Mouse (Mus musculus) adrenal gland, postnatal 25 days (tissue): ENCODE results near the gene Shb. TPM values are rescaled to one million over a fixed set of nuclear protein-coding genes. Genes with fewer than 3 reads are reported as not detected.

Source experiments
- DNase-seq: peaks from one replicate; pipeline ENCODE4 v3.0.0; 2021; ENCODE audit warnings: mixed read lengths
- total RNA-seq: library from RNA; stranded (reverse); gene quantifications from 2 replicates; pipeline ENCODE4 v1.2.3, GENCODE M21; 2021

Shb gene
- total RNA-seq, 1 experiment from 2014 or later = 88.4 TPM

DNA sequence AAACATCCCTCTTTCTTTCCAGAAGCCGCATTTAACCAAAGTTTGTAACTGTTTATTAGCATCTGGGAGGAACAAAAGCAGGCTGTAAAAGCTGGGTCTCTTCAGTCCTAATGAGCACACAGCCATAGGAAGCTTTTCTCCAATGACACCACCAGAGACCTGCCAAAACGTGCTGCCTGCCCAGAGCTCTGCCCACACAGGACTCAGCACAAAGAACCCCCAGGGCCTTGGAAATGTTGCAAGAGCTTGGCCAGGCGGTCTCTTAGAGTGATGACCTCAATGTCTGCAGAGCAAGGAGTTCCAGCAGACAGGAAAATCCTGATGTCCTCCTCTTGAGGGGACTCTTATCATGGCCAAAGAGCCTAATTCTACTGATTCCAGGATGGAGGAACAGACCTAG, 28.5 kb downstream of the Shb start:
- DNase-seq = peak; percentile 60

DNA sequence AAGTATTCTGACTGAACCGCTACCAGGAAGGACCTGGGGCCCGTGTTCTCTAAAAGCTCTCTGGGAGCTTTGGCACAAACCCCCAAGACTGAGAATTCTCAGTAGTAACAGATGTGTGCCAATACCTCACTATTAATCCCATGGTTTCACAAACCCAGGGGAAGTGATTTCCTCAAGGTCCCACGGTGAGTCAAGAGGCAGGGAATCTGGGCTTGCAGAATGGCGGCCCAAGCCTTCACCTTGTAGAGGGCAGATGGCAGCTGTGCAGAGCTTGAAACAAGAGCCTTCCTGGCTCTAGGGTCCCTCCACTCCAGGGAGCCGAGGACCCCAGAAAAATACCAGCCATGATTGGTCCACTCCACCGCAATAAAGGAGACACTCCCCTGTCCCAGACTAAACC, 28.9 kb downstream of the Shb start:
- peak; percentile 57 for DNase-seq

DNA sequence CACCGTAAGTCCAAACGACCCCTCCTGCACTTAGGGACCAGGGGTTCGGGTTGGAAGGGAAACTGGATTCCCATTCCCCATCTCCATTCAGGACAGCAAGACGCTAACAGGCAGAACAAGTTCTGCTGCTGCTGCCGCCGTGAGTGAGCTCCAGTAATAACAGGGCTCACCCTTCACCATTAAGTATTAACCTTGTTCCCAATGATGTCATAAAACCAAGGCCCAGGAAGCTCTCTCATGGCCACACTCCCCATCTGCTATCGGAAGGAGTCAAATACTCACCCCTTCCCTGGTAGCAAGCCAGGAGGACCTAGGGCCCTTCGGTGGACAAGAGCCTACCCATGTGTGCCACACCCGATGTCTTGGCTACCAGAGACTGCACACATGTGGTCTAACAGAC, 30.3 kb downstream of the Shb start:
- DNase-seq = no peak

DNA sequence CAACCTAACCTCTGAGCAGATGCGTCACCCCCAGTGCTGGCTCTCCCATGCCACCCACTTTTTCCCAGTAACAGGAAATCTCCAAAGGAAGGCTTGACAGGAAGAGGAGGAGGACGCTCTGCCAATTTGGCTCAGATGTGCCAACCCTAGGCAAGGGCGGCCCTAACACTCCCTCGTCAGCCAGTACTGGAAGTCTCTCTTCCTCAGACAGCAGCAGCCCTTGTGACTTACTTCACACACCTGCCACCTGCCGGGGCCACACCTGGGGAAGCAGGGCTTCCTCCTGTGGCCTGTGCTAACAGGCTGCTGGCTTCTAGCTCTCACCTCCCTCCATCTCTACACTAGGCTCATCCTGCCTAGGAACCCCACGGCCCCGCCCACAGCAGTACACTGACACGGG, 31.9 kb downstream of the Shb start:
- no peak for DNase-seq

DNA sequence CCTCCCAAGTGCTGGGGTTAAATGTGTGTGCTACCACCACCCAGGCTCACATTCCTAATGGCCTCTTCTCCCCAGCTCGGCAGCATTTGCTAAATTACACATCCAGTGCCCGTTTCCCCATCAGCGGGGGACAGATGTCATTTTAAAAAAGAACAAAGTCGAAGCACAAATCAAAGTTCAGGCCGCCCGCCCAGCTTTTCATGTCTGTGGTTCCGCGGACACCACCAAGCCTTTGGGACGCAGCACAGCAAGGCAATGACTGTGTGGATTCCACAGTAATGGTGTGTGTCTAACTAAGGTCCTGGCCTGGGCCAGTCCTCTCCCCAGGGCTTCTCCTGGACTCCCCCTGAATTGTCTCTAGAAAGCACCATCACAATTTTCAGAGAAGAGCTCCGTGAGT, 32.7 kb downstream of the Shb start:
- no peak for DNase-seq

DNA sequence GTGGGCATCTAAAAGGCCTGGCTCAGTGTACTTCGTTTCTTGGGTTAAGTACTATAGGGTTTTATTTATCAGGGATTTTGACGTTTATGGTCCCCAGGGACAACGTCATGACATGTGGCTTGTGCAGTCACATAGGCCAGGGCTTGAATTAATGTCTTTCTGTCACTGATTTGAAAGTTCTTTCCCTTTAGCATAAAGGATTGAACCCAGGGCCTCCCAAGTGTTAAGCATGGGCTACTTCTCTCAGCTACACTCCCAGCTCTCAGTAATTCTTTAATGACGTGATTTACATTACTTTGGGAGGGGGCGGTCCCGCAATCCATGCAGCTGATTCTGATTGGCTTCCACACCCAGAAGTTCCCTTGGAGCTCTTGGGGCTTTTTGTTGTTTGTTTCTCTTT, 33.2 kb downstream of the Shb start:
- DNase-seq = no peak

DNA sequence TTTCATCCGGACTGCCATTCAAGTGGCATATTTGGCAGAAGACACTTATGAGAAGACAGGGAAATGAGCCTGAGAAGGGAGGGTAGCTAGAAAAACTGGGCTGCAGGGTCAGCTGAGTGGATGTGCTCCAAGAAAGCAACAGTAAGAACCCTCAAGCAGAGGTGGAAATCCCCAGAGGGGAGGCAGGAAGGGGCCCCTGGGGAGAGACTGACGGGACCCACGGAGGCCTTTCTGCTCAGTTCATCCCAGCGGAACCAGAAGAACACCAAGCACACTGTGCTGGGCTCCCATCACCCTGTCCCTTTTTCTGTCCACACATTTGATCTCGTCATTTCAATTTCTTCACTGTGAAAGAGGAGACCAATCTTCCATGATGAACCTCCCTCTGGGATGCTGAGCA, 33.9 kb downstream of the Shb start:
- no peak for DNase-seq

DNA sequence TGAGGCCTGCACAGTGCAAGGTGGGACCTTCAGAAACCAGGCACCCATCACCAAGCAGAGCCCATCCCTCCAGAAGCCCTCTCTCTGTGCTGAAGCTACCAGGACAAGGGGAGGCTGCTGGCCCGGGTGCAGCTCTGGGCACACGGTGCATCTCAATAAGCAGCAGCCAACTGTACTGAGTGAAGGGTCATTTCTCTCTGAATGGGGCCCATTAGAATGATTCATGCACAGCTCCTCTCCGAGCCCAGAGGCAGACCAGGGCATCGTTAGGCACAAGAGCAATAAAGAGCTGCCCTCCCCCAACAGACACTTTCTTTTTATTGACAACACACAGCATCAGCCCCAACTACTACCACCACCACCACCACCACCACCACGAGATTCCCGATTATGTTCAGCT, 35.0 kb downstream of the Shb start:
- no peak for DNase-seq

DNA sequence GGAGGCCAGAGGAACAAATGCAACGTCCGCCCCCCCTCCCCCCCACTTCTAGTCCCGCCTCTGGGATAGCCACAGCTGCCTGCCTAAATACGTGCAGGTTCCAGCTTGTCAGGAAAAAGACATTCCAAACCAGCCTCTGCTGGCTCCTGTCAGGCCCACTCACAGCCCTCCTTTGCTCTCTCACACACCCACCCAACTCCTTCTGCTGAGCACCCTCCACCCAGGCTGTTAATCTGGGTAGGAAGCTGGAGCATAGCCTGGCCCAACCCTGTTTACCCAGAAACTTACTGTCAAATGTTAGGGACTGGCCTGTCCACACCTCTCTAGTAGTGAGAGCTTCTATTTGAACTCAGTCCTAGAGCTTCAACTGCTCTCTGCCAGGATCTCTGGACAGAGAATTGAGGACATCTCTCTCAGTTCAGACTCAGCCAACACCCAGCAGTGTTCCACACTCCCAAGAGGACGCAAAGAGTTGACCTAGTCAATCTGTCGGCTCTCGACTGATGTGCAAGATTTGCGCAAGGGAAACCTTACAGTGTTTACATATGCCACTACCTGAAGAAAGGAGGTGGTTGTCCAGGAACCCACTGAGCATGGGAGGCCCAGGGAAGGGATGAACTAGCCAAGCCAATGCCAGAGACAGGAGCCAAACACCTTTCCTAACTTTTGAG, 36.6 kb downstream of the Shb start:
- DNase-seq = no peak

DNA sequence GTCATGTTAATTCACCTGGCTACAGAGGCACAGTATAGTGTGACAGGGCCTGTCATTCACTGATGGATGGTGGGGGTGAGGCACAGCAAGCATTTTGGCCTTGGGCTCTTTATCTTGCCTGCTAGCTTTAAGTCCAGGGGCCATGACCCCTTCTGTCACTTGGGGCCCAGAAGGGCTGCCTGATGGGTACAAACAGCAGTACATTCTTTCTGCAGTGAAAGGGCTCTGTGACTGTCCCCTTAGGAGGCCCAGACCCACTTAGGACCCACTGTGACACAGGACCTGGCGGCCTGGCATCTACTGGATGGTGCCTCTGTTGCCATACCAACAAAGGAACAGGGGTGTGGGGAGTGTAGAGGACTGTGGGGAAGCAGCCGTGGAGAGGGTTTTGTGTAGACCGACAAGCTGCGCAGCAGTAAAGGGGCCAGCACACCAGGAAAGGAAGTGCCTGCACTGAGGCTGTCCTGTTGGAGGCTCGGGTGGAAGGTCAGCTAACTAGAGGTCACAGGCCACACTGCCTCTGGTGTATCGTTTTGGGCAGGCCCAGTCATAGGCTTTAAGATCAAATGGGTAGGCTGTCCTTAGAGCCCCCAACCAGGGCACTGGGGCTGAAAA, 38.4 kb downstream of the Shb start:
- DNase-seq = no peak

DNA sequence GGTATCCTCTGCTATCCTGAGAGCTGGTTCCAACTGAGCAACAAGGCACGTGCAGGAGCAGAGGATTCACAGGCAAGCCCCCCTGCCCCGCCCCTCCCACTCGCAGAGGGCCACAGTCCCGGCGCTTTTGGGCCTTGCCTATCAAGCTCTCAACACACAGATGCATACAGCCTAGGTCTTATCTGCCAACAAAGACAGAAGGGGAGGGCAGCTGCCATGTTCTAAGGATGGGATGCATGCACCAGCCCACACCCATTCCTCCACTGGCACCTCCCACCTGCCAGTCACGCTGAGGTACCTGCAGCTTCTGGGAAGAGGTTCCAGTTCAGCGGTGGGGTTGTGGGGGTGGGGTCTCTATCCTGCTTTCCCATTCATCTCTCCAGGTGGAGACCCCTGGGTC, 39.2 kb downstream of the Shb start:
- no peak for DNase-seq

DNA sequence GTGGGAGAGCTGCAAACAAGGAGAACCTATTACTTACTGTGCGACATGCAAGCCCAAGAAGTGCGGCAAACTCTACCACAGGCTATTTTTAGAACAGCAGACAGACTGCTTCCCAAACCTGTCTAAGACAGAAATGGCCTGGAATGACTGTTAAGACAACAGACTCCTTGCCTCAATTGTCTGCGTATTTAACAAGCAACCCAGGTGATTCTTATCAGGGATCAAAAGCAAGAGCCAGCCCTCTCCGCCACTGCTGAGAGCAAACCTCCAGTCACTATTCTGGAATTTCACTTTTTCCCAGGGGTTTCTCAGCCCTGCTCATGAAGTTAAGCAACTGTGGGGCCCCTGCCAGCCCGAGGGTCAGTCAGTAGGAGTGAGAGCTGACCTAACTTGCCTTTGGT, 39.6 kb downstream of the Shb start:
- DNase-seq = peak; percentile 46

DNA sequence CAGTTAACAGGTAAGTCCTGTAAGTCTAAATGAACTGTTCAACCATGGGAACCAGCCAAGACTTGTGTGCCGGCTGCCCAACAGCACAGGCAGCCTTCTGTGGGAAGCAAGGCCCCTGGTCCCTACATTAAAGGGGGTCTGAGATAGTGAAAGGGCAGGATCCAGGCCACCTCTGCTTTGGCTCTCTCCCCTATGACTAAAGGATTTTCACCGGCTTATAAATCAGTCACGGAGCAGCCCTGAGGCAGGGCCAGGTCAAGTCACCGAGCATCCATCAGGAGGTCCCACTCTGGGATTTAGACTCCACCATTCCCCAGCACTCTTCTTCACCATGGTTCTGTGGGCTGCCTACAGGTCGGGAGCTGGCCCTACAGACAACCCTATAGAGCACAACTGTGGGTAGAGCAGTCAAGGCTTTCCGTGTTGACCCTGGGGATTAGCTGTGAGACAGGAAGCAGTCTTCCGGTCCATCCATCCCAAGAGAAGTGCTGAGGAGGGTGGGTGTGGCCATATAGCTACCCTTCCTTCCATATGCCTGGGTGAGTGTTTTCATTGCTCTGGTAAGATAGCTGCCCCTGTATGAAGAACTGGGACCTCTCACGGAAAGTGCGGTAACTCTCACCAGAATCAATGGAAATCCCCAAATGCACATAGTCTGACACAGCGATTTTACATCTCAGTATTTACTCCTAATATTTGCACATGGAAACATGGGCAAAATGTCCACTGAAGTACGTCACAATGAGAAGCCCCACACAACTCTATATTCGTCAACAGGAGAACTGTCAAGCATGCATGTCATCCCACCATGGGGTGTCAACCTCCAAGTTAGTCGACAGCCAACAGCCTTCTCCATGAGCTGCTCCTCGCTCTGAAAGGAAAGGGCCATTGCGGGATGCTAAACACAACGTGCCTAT, 40.3 kb downstream of the Shb start:
- no peak for DNase-seq

DNA sequence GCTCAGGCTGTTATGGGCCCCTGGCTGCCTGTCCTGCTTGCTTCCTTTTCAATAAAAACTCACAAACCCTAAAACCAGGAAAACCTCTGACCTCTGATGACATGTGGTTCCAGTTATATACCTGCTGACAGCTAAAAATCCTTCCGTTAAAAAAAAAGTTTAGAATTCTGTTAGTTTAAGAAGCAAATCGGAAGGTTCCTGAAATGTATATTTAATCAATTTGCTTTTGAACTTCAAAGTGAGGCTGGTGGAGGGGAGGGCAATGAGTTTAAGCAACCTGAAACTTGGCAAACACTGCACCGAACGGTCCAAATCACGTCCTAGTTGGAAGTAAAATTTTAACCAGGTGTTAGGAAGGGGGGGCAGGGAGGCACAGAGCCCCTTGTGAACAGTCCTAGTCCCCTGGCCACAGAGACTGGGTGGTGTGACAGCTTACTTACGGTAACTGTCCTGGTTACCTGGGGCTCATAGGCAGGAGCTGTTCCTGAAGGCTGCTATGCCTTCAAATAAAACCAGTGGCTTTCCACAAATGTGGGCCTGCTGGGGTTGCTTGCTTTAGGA, 41.1 kb downstream of the Shb start:
- no peak for DNase-seq

DNA sequence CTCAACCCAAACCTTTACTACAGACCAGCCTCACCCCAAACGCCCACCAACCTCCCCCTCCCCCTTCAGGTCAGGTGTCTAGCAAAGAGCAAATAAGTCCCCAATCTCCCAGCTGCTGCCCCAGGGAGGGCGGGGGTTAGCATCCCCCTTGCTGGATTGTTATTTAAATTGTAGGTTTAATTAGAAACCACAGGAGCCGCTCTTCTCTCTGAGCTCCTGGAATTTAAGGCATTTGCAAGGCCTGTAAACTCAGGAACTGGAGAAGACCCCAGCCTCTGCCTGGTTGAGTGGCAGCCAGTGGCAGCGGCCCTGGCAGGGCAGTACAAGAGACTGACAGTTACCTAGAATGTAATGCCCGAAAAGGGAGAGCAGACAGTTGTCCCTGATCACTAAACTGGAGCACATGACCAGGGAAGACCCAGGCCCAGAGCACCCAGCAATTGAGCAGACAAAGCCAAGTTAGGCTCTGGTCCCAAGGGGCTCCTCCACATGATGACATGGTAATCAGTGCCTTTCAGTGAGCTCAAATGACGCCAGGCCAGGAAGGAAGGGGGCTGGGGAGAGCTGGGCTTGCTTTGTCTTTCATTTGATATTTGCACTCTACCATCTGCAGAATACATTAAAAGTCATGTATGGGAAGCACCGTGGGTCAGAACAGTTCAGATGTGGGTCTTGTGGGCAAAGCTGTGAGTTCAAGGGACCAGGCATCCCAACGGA, 42.1 kb downstream of the Shb start:
- DNase-seq = no peak

DNA sequence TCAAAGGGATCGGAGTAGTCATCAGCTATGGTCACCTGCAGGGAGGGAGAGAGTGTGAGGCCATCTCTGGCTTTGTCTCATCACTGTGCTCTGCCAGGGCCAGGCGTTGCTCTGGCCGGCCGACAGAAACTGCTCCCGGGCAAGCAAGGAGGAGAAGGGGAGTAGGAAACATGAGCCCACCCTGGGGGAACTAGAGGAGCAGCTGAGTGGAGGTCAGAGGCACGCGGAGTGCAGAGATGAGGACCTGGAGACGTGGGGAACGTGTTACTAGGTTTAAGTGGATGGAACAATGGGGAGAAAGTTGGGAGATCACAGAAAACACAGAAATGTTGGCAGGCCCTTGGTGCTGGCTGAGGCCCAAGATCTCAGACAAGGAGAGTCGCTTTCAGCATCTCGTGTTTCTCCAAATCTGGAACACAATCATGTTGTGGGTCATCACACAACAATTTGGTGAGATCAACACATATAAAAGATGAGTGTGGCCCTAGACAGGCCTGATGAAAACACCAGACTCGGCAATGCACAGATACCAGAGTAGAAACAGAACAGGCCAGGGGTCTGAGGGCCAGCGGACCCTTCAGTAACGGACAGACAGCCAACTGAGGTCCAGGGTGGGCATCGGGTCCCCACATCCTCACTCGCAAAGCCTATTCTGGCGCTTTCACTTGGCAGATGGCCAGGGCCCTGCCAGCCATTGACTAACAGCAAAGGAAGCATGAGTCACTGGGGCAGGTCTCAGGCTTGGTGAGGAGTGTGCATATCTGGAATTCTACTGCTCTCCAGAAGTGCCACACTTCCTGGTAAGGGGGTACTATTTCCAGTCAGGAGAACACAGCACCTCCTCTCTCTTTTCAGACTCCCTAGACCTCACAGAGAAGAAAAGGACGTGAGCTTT, 42.9 kb downstream of the Shb start:
- peak; percentile 86 for DNase-seq

DNA sequence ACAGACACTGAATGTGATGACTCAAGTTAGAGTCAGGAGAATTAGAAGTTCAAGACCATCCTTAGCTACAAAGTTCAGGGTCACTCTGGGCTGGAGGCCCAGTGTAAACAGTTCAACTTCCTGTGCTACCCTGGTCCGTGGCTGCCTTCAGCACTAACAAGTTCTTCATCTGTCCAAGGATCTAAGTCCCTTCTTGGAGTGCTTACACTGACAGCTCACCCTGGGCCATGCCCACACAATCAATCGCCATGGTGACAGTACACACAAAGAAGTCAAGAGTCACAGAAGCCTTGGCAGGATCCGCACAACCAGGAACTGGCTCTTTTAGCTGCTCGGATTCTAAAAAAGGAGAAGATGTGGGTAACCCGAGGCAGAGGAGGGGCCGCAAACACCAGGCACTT, 44.6 kb downstream of the Shb start:
- peak; percentile 52 for DNase-seq

DNA sequence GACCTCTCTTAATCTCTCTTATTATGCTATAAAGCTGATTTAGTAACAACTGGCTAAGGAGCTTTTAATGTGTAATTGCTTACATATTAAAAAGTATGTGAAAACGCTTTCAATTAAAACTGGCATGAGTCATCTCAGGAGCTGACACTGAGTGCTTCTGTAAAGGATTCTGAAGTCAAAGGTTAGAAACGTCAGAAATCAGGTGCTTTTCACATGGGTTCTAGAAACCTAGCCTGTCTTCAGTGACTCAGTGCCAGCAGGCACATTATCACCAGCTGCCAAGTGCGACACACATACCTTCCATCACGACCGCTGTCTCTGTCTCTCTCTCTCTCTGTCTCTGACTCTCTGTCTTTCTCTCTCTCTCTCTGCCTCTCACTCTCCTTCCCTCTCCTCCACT, 47.2 kb downstream of the Shb start:
- DNase-seq = no peak

DNA sequence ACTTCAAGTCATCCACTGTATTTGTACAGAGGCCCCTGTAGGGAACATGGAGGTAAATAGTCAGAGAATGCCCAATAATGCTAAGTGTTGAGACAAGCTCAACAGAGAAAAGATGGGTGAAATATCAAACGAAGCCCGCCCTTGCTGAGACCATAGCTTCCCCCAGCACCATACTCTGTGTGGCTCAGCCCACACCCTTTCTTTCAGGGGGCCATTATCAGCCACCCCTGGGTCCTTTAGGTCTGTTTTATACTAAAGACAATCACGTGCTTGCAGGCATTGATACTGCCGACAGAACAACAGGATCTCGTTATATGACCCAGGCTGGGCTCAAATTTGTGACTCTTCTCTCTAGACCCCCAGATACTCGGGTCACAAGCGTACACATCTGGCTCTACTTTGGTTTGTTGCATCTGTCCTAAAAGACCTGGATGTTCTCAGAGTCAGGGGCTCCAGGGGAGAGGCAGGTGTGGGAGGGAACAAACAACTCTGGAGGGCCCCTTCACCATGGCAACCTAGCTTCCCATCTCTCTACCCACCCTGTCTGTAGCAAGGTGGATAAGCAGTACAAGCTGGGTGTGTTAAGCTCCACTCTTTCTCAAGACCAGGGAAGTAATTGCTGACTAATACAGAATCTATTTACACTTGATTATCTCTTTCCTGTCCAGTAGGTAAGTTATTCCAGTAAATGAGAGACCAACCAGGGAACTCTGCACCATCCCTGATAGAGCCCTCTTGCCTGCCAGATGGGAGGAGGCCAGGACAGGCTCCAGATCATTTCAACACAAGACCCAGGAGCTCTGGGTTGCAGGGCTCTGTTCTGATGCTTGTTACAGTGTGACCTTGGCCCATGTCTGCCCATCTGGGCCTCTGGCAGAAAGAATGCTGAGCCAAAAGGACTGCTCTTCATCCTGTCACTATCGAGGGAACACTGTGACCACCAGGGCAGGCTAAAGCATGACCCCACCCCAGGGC, 48.7 kb downstream of the Shb start:
- peak; percentile 58 for DNase-seq

DNA sequence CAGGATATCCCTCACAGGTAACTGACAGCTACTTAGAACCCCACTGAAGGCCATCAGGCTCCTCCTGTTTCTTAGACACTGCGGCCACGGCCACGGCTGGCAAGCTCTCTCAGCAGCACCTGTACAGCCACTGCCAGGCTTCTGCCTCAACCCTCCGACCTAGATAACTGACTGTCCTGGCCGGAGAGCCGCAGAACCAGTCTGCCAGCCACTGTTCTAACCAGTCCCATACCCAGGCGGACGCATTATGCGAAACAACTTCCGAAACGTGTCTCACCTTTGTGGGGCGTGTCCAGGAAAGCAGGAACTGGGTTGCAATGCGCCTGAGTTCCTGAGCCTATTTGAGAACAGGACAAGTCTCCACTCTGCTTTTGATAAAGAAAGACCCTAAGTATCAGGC, 50.0 kb downstream of the Shb start:
- no peak for DNase-seq
